Mouse (Mus musculus) urinary bladder, postnatal 4 days (tissue): Measurements from ENCODE around the gene Gm8271.
"Not testable (repeated sequence)": the region's sequence is repeated elsewhere in the genome, so short reads cannot be mapped to it uniquely, and the experiment has no call there.

Experiments
- DNase-seq, 2 experiments: peaks; one replicate each; pipeline ENCODE4 v3.0.0; 2021 to 2022; ENCODE audit warnings: low spot score in 2 of 2

The Gm8271 gene

GRCm38 (mm10) chr14:5185493-5185892 lies at the start of gene Gm8271:
Gene Gm8271 (plus strand): TSS chr14:5185793.
- DNase-seq: not testable (repeated sequence)

GRCm38 (mm10) chr14:5164235-5164634 lies 21.4 kb upstream of the Gm8271 start, which contains the start of gene Gm3317:
Gene Gm3317 (plus strand): TSS chr14:5164535.
- DNase-seq: not testable (repeated sequence)
